Mouse (Mus musculus): Measurements from ENCODE around the gene Msl3.
A peak's percentile ranks its signal among the peaks of the same experiment; 100 is the strongest.
"Not testable (repeated sequence)": the region's sequence is repeated elsewhere in the genome, so short reads cannot be mapped to it uniquely, and the experiment has no call there.

Gene Msl3

GRCm38 (mm10) chrX:168673525-168674406 is at the start of gene Msl3:
Gene Msl3 (minus strand): TSS chrX:168673898.
- DNase-seq (ENCODE audit: low spot score), result peak; percentile 26

GRCm38 (mm10) chrX:168717969-168718368 is 44.3 kb upstream of the Msl3 start:
- DNase-seq (ENCODE audit: low spot score), result no peak

GRCm38 (mm10) chrX:168674407-168674962 is 787 bp upstream of the Msl3 start:
- DNase-seq (ENCODE audit: low spot score), result no peak

- DNase-seq (ENCODE audit: low spot score), result no peak
These were observed 679 bp downstream of the Msl3 start for GRCm38 (mm10) chrX:168672913-168673524.

GRCm38 (mm10) chrX:168672425-168672824 is 1.3 kb downstream of the Msl3 start:
- no peak for DNase-seq (ENCODE audit: low spot score)

- DNase-seq (ENCODE audit: low spot score), result no peak
These were observed 9.6 kb downstream of the Msl3 start for GRCm38 (mm10) chrX:168663982-168664689.

- DNase-seq (ENCODE audit: low spot score), result no peak
These were observed 13.5 kb downstream of the Msl3 start for GRCm38 (mm10) chrX:168660236-168660635.

- DNase-seq (ENCODE audit: low spot score), result not testable (repeated sequence)
These were observed 13.9 kb downstream of the Msl3 start for GRCm38 (mm10) chrX:168659803-168660202.

GRCm38 (mm10) chrX:168659275-168659674 is 14.4 kb downstream of the Msl3 start:
- DNase-seq (ENCODE audit: low spot score), result no peak

- DNase-seq (ENCODE audit: low spot score), result no peak
These were observed 15.9 kb downstream of the Msl3 start for GRCm38 (mm10) chrX:168657795-168658194.

GRCm38 (mm10) chrX:168649336-168649735 is 24.4 kb downstream of the Msl3 start:
- no peak for DNase-seq (ENCODE audit: low spot score)

- DNase-seq (ENCODE audit: low spot score), result no peak
These were observed 26.0 kb downstream of the Msl3 start for GRCm38 (mm10) chrX:168647746-168648145.

GRCm38 (mm10) chrX:168643451-168643850 is 30.2 kb downstream of the Msl3 start:
- DNase-seq (ENCODE audit: low spot score), result no peak

GRCm38 (mm10) chrX:168639556-168640356 is 33.9 kb downstream of the Msl3 start:
- DNase-seq (ENCODE audit: low spot score), result no peak
